Mouse (Mus musculus) lung, embryonic 14.5 days (tissue): ENCODE results near the gene Chchd1. TPM values are rescaled to one million over a fixed set of nuclear protein-coding genes. Genes with fewer than 3 reads are reported as not detected.

Experiments used
- ATAC-seq: fragments of 200-750 bp; cut with Nextera tagmentation; 2 replicates; pipeline ENCODE4 v1.8.0; 2017; ENCODE audit warnings: mild to moderate bottlenecking, moderate TSS enrichment, moderate library complexity; ENCODE audit not compliant: insufficient read depth
- DNase-seq: peaks from one replicate; pipeline ENCODE4 v3.0.0-alpha.2; 2015
- H3K27ac ChIP-seq: fragments of 300-500 bp; sonication (generic); 2 replicates; pipeline ENCODE4 v1.5.1; 2014; ENCODE audit warnings: low read depth, mild to moderate bottlenecking, moderate library complexity
- H3K27me3 ChIP-seq: fragments of 300-500 bp; sonication (generic); 2 replicates; pipeline ENCODE4 v1.6.1; 2014; ENCODE audit warnings: low read length, control low read depth; ENCODE audit not compliant: insufficient read depth
- H3K36me3 ChIP-seq: fragments of 300-500 bp; sonication (generic); 2 replicates; pipeline ENCODE4 v1.6.1; 2014; ENCODE audit warnings: control low read depth; ENCODE audit not compliant: insufficient read depth
- H3K4me1 ChIP-seq: fragments of 300-500 bp; sonication (generic); 2 replicates; pipeline ENCODE4 v1.6.1; 2014; ENCODE audit warnings: antibody characterized with exemption, control low read depth; ENCODE audit not compliant: insufficient read depth
- H3K4me2 ChIP-seq: fragments of 300-500 bp; sonication (generic); 2 replicates; pipeline ENCODE4 v1.6.1; 2014; ENCODE audit warnings: mild to moderate bottlenecking
- H3K4me3 ChIP-seq: fragments of 300-500 bp; sonication (generic); 2 replicates; pipeline ENCODE4 v1.5.1; 2014; ENCODE audit warnings: low read depth, low read length
- H3K9ac ChIP-seq: fragments of 300-500 bp; sonication (generic); 2 replicates; pipeline ENCODE4 v1.6.1; 2014
- H3K9me3 ChIP-seq: fragments of 300-500 bp; sonication (generic); 2 replicates; pipeline ENCODE4 v1.6.1; 2016; ENCODE audit warnings: low read depth, low read length, control low read depth
- CTCF ChIP-seq: IDR thresholded peaks from 2 replicates; pipeline ENCODE4 v1.5.1; 2016; ENCODE audit warnings: antibody characterized with exemption, low read depth
- WGBS: fragments of 180-500 bp; shearing (Covaris S2); extraction: QIAGEN DNeasy Blood & Tissue Kit; methylation state at CpG from one replicate; pipeline ENCODE4 v1.1.7; 2014; 5-methylcytosine and 5-hydroxymethylcytosine counted together
- polyA plus RNA-seq: library from polyadenylated mRNA; unstranded; fragments of >200 nt; fragmentation: Nextera tagmentation; extraction: Ambion mirVana; gene quantifications from 2 replicates; pipeline ENCODE4 v1.2.1, GENCODE M21; 2014

Chchd1 gene
- polyA plus RNA-seq, 1 experiment from 2014 or later: 227 TPM

GRCm38 (mm10) chr14:20735052-20735451 lies 32.2 kb downstream of the Chchd1 start:
- Histone ChIP-seq H3K4me3 (no peak overlapping the region), H3K4me1 (peaks cover 4% of the 10 kb centered on the region; the same call in 1 of the 2 replicates), H3K36me3 (peaks cover 69% of the 10 kb centered on the region), H3K9me3 (no peaks in the 10 kb centered on the region), H3K27ac (peak overlapping the region; percentile 89), H3K9ac (0 out of 2 replicates have a peak overlapping the region, but pooled peaks have one; percentile 20), H3K4me2 (peak overlapping the region; percentile 65), H3K27me3 (no peaks in the 10 kb centered on the region)
- 63% methylated on average over 2 of the region's 2 CpGs for WGBS
- TF ChIP-seq CTCF: no peak
- ATAC-seq (no peak), DNase-seq (peak; percentile 13)

GRCm38 (mm10) chr14:20735892-20736390 lies 33.1 kb downstream of the Chchd1 start:
- Histone ChIP-seq H3K4me3 (no peak overlapping the region), H3K36me3 (peaks cover 69% of the 10 kb centered on the region), H3K9me3 (no peaks in the 10 kb centered on the region), H3K4me2 (no peak overlapping the region), H3K9ac (no peak overlapping the region), H3K4me1 (peaks cover 4% of the 10 kb centered on the region; the same call in 1 of the 2 replicates), H3K27ac (no peak overlapping the region), H3K27me3 (no peaks in the 10 kb centered on the region)
- 81% methylated on average over 13 of the region's 13 CpGs for WGBS
- ATAC-seq (no peak), DNase-seq (no peak)
- TF ChIP-seq CTCF: no peak

GRCm38 (mm10) chr14:20737306-20737705 lies 34.5 kb downstream of the Chchd1 start:
- peaks cover 4% of the 10 kb centered on the region; the same call in 1 of the 2 replicates for H3K4me1 ChIP-seq
- no peak for ATAC-seq
- no peak overlapping the region for H3K4me3 ChIP-seq
- no peaks in the 10 kb centered on the region for H3K27me3 ChIP-seq
- TF ChIP-seq CTCF: peak; percentile 83
- no peak overlapping the region for H3K27ac ChIP-seq
- no peak overlapping the region for H3K4me2 ChIP-seq
- H3K9ac ChIP-seq: no peak overlapping the region
- no peaks in the 10 kb centered on the region for H3K9me3 ChIP-seq
- DNase-seq: peak; percentile 50
- WGBS: 34% methylated on average over 14 of the region's 14 CpGs
- H3K36me3 ChIP-seq: peaks cover 71% of the 10 kb centered on the region

GRCm38 (mm10) chr14:20738511-20738910 lies 35.7 kb downstream of the Chchd1 start:
- WGBS: 73% methylated on average over 8 of the region's 8 CpGs
- ATAC-seq (no peak), DNase-seq (no peak)
- Histone ChIP-seq H3K27ac (no peak overlapping the region), H3K4me2 (no peak overlapping the region), H3K4me3 (no peak overlapping the region), H3K9me3 (no peaks in the 10 kb centered on the region), H3K4me1 (peaks cover 4% of the 10 kb centered on the region; the same call in 1 of the 2 replicates), H3K9ac (no peak overlapping the region), H3K27me3 (no peaks in the 10 kb centered on the region), H3K36me3 (peaks cover 71% of the 10 kb centered on the region)
- no peak for TF ChIP-seq CTCF

- no peak overlapping the region for H3K9ac ChIP-seq
- no peaks in the 10 kb centered on the region for H3K4me1 ChIP-seq
- no peak for TF ChIP-seq CTCF
- no peak overlapping the region for H3K4me3 ChIP-seq
- DNase-seq (no peak), ATAC-seq (no peak)
- H3K36me3 ChIP-seq: peaks cover 86% of the 10 kb centered on the region
- H3K27ac ChIP-seq: no peak overlapping the region
- WGBS: 80% methylated on average over 9 of the region's 9 CpGs
- H3K27me3 ChIP-seq: no peaks in the 10 kb centered on the region
- no peak overlapping the region for H3K4me2 ChIP-seq
- no peaks in the 10 kb centered on the region for H3K9me3 ChIP-seq
These were observed 38.5 kb downstream of the Chchd1 start for GRCm38 (mm10) chr14:20741301-20741700.

GRCm38 (mm10) chr14:20743614-20744013 lies 40.8 kb downstream of the Chchd1 start:
- no peak for ATAC-seq

GRCm38 (mm10) chr14:20746935-20747334 lies 44.1 kb downstream of the Chchd1 start:
- Histone ChIP-seq H3K9ac (no peak overlapping the region), H3K4me3 (no peak overlapping the region), H3K4me1 (no peaks in the 10 kb centered on the region), H3K27me3 (no peaks in the 10 kb centered on the region), H3K4me2 (no peak overlapping the region), H3K36me3 (peaks cover 57% of the 10 kb centered on the region), H3K27ac (no peak overlapping the region), H3K9me3 (no peaks in the 10 kb centered on the region)
- TF ChIP-seq CTCF: peak; percentile 23; the same call in 1 of the 2 replicates
- WGBS: 81% methylated on average over 3 of the region's 3 CpGs
- no peak for ATAC-seq
- no peak for DNase-seq

More at GRCm38 (mm10) chr14:20743614-20744013, 40.8 kb downstream of the Chchd1 start:
- no peaks in the 10 kb centered on the region for H3K27me3 ChIP-seq
- no peak for TF ChIP-seq CTCF
- no peak overlapping the region for H3K4me2 ChIP-seq
- H3K9me3 ChIP-seq: no peaks in the 10 kb centered on the region
- H3K36me3 ChIP-seq: peaks cover 71% of the 10 kb centered on the region
- no peak overlapping the region for H3K27ac ChIP-seq
- H3K4me3 ChIP-seq: no peak overlapping the region
- H3K4me1 ChIP-seq: no peaks in the 10 kb centered on the region
- no peak for DNase-seq
- H3K9ac ChIP-seq: no peak overlapping the region
- WGBS: 67% methylated on average over 3 of the region's 3 CpGs
